Mouse (Mus musculus): Measurements from ENCODE around the gene Jhy. TPM values are rescaled to one million over a fixed set of nuclear protein-coding genes. Genes with fewer than 3 reads are reported as not detected.

The Jhy gene
- total and polyA plus RNA-seq, 3 experiments: not detected

DNA sequence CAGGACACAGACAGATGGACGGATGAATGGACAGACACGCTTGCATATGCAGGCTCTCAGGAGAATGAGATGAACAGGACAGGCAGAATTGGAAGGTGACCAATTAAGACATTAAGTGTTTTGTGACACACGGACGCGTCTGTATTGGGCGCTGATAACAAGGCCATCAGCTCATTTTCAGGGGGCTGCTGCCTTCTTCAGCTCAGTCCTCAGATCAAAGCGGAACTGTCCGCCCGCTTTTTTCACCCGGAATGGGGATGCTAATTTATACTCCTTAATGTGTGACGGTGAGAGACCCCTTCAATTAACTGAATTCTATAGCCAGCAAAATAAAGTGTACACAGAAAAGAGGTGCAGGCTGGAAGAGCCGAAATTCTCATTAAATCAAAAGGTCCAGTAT, 74.5 kb downstream of the Jhy start:
- Histone ChIP-seq H3K36me3 (ENCODE audit: control insufficient read depth in 1 of 2, insufficient read depth in 2 of 2, low read length in 2 of 2) (no peaks in the 10 kb centered on the region), H3K27me3 (ENCODE audit: control insufficient read depth in 1 of 2, insufficient read depth in 2 of 2, low read length in 2 of 2) (peaks cover 0 to 3% of the 10 kb centered on the region in 2 experiments; a peak in 2 of 4 replicates), H3K4me3 (ENCODE audit: control insufficient read depth in 1 of 2, insufficient read depth in 1 of 2, low read depth in 2 of 2, low read length in 2 of 2) (no peak overlapping the region), H3K9ac (ENCODE audit: control insufficient read depth, low read depth, low read length, poor library complexity, severe bottlenecking) (no peak overlapping the region), H3K79me2 (ENCODE audit: control insufficient read depth, insufficient read depth, low read length, poor library complexity) (no peaks in the 10 kb centered on the region), H3K9me3 (replicated peaks; ENCODE audit: insufficient read depth, low read length) (no peaks in the 10 kb centered on the region), H3K4me1 (ENCODE audit: control insufficient read depth in 1 of 2, insufficient read depth in 2 of 2, low read length in 2 of 2) (no peaks in the 10 kb centered on the region), H3K27ac (ENCODE audit: control insufficient read depth, low read depth, low read length) (no peak overlapping the region)
- TF ChIP-seq NELFE (IDR thresholded peaks at IDR 0.05; ENCODE audit: low read depth, low read length) (no peak), UBTF (IDR thresholded peaks at IDR 0.05; ENCODE audit: borderline replicate concordance, insufficient read depth, low read depth, low read length) (no peak), JUND (IDR thresholded peaks at IDR 0.05; ENCODE audit: low read depth, low read length) (no peak), EP300 (IDR thresholded peaks at IDR 0.05; ENCODE audit: low read depth in 1 of 2, low read length in 2 of 2) (no peak), MYB (IDR thresholded peaks at IDR 0.05; ENCODE audit: low read depth, low read length) (no peak), ZNF384 (IDR thresholded peaks at IDR 0.05; ENCODE audit: low read depth, low read length) (no peak), CHD2 (IDR thresholded peaks at IDR 0.05; ENCODE audit: low read length) (no peak), MAZ (IDR thresholded peaks at IDR 0.05; ENCODE audit: low read depth, low read length) (no peak), TAL1 (IDR thresholded peaks at IDR 0.05; ENCODE audit: low read length) (no peak), ZKSCAN1 (IDR thresholded peaks at IDR 0.05; ENCODE audit: low read depth, low read length) (no peak), TCF12 (IDR thresholded peaks at IDR 0.05; ENCODE audit: low read depth, low read length) (no peak), KAT2A (conservative IDR thresholded peaks at IDR 0.05; ENCODE audit: low read depth, low read length) (no peak), POLR2AphosphoS5 (IDR thresholded peaks at IDR 0.05; ENCODE audit: borderline replicate concordance, low read depth, low read length) (no peak), CHD1 (IDR thresholded peaks at IDR 0.05; ENCODE audit: low read depth, low read length) (no peak), ELF1 (IDR thresholded peaks at IDR 0.05; ENCODE audit: low read depth, low read length) (no peak), MAFK (IDR thresholded peaks at IDR 0.05; ENCODE audit: borderline replicate concordance, low read depth, low read length) (no peak), ZC3H11A (IDR thresholded peaks at IDR 0.05; ENCODE audit: low read depth, low read length) (no peak)
- DNase-seq (ENCODE audit: low read depth, low spot score): no peak

DNA sequence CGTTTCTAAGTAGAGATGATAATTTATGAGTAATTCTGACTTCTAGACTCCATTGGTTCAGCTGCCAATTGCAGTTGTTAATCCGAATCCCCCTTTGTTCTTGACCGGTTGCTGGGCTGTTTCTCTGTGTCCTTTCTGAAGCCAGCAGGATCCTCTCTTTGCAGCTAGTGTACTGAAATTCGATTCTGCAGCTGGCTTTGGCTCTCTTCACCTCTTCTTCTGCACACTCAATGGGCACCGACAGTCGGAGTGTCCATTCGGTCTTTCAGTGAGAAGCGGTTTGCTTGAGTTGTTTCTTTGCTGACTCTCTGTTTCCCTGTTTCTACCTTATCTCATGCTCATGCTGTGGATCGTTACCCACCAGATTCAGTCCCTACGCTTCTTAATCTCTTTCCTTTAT, 78.2 kb downstream of the Jhy start:
- no peaks in the 10 kb centered on the region; a peak in 1 of 4 replicates for H3K27me3 ChIP-seq (ENCODE audit: control insufficient read depth in 1 of 2, insufficient read depth in 2 of 2, low read length in 2 of 2)
- H3K9ac ChIP-seq (ENCODE audit: control insufficient read depth, low read depth, low read length, poor library complexity, severe bottlenecking): no peak overlapping the region
- DNase-seq (ENCODE audit: low read depth, low spot score): peak; percentile 4
- TF ChIP-seq HCFC1 (IDR thresholded peaks at IDR 0.05; ENCODE audit: low read depth, low read length) (no peak), CTCF (IDR thresholded peaks at IDR 0.05 in 2 of 3, conservative IDR thresholded peaks at IDR 0.05 in 1 of 3; ENCODE audit: control insufficient read depth in 1 of 3, insufficient read depth in 1 of 3, low read depth in 2 of 3, low read length in 3 of 3, poor library complexity in 1 of 3, severe bottlenecking in 1 of 3) (no peak), ELF1 (IDR thresholded peaks at IDR 0.05; ENCODE audit: low read depth, low read length) (no peak), POLR2A (IDR thresholded peaks at IDR 0.05; ENCODE audit: control insufficient read depth in 1 of 2, insufficient read depth in 1 of 2, low read depth in 1 of 2, low read length in 2 of 2, poor library complexity in 1 of 2) (no peak), ZNF384 (IDR thresholded peaks at IDR 0.05; ENCODE audit: low read depth, low read length) (no peak), CHD2 (IDR thresholded peaks at IDR 0.05; ENCODE audit: low read length) (no peak), EP300 (IDR thresholded peaks at IDR 0.05; ENCODE audit: low read depth in 1 of 2, low read length in 2 of 2) (no peak), POLR2AphosphoS2 (IDR thresholded peaks at IDR 0.05; ENCODE audit: low read length) (no peak), MYB (IDR thresholded peaks at IDR 0.05; ENCODE audit: low read depth, low read length) (no peak), BHLHE40 (IDR thresholded peaks at IDR 0.05; ENCODE audit: borderline replicate concordance, low read depth, low read length) (no peak)
- no peaks in the 10 kb centered on the region for H3K9me3 ChIP-seq (replicated peaks; ENCODE audit: insufficient read depth, low read length)
- H3K27ac ChIP-seq (ENCODE audit: control insufficient read depth, low read depth, low read length): no peak overlapping the region
- H3K4me3 ChIP-seq (ENCODE audit: control insufficient read depth in 1 of 2, insufficient read depth in 1 of 2, low read depth in 2 of 2, low read length in 2 of 2): no peak overlapping the region
- H3K36me3 ChIP-seq (ENCODE audit: control insufficient read depth in 1 of 2, insufficient read depth in 2 of 2, low read length in 2 of 2): no peaks in the 10 kb centered on the region
- no peaks in the 10 kb centered on the region for H3K4me1 ChIP-seq (ENCODE audit: control insufficient read depth in 1 of 2, insufficient read depth in 2 of 2, low read length in 2 of 2)
- no peaks in the 10 kb centered on the region for H3K79me2 ChIP-seq (ENCODE audit: control insufficient read depth, insufficient read depth, low read length, poor library complexity)

Measured in MEL (cell line).